Mouse (Mus musculus) cortical plate, adult 2 months (tissue): ENCODE measurements around the gene Cdk16.

Experiments
- CTCF ChIP-seq: fragments of 200-500 bp; IDR thresholded peaks from 2 replicates; pipeline ENCODE4 v1.5.1; 2011; ENCODE audit warnings: mild to moderate bottlenecking, control low read depth, low read length; ENCODE audit not compliant: insufficient read depth; ENCODE audit errors: extremely low read depth
- POLR2A ChIP-seq: fragments of 200-500 bp; IDR thresholded peaks from 2 replicates; pipeline ENCODE4 v1.6.1; 2011; ENCODE audit warnings: mild to moderate bottlenecking, low read length, control low read depth; ENCODE audit not compliant: insufficient read depth; ENCODE audit errors: extremely low read depth

DNA sequence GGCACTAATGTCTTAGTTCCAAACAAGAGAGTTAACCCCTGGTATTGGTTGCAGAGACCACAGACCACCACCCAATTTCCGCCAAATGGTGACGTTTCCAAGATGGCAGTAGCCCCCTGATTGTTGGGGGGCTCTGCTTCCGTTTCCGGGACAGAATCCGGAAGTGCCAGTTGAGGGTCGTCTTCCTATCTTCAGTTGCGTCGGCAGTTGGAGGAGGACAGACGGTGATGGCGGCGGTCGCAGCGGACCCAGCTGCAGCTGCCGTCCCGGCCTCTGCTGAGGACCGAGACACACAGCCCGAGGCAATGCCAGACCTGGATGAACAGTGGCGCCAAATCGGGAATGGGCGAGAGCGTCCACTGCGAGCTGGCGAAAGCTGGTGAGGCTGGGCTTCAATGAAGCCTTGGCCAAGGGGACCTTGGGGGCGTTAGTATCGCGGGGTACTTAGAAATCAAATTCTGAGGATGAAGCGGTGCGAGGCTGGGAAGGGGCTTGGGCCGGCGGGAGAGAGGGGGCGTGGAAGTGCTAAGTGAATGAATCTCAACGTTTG, 16.1 kb downstream of the Cdk16 start, which contains the start of gene Usp11:
- TF ChIP-seq POLR2A (peak; percentile 69), CTCF (no peak)
